Mouse (Mus musculus): Measurements from ENCODE around the gene Gm49321. TPM values are rescaled to one million over a fixed set of nuclear protein-coding genes. Genes with fewer than 3 reads are reported as not detected.

The Gm49321 gene
- polyA plus RNA-seq, 1 experiment from 2014 or later, result 14.2 TPM

DNA sequence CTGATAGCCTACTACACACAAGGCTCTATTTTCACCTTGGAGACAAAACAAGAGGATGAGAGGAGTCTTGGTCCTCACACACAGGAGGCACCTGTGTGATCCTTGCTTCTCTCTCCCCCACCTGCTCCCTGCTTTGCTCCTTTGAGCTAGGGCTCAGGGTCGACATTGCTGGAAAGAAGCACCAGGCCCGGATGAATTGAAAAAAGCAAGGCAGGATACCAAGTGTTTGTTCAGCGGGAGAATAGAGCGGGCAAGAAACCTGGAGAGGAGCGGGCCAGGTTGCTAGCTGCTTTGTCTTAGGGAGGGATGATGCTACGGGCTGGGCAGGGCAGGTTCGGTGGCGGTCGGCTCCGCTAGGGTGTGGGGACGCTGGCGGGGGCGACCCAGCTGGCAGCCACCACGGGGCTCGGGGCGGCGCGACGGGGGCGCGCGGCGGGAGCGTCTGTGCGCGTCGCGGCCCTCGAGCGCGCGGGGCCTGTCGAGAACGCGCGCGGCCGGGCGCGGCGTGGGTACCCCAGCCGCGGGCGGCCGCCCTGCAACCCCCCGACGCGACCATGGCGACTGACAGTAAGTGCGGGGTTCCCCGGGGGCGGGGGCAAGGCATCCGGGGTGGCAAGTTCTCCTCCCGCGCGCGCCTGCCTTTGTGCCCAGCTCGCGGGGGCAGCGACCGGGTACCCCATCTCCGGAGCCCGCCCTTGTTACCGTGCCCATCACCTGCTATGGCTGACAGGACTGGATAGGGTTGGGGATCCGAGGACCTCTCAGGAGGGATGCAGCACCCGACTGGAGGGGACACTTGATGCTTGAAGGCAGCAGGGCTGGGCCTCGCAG, 60.1 kb downstream of the Gm49321 start, which contains the start of gene Syt16:
Gene Syt16, plus strand, starts transcription at position 365 of the 831 bp plus-strand sequence.
- Histone ChIP-seq H3K27ac (peak within 1 kb of the TSS; percentile 83), H3K27me3 (ENCODE audit: insufficient read depth, poor library complexity, severe bottlenecking) (peaks cover 34% of the 10 kb centered on the region)

DNA sequence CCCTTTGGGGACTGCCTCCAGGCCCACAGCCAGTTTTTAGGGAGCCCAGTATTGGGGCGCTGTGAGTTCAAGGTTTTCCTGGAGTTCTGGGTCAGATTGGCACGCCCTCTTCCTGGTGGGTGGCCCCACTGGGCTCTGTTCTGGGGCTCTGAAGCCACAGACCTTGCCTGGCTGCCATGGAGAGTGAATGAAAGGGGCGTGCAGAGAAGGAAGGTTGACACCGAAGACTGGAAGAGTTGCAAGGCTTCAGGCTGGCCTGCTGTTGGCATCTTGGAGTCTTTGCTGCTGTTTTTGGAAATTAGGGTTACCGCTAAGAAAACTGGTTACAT, 60.6 kb downstream of the Gm49321 start:
- peak overlapping the region; percentile 67 for H3K4me3 ChIP-seq
- H3K36me3 ChIP-seq, result no peaks in the 10 kb centered on the region
- peaks cover 34% of the 10 kb centered on the region for H3K27me3 ChIP-seq (ENCODE audit: insufficient read depth, poor library complexity, severe bottlenecking)
- no peak for DNase-seq (ENCODE audit: low spot score)
- peak overlapping the region; percentile 83 for H3K27ac ChIP-seq
- no peaks in the 10 kb centered on the region for H3K9me3 ChIP-seq
- WGBS, result 28% methylated on average over 5 of the region's 5 CpGs
- peaks cover 11% of the 10 kb centered on the region for H3K4me1 ChIP-seq (replicated peaks)

More for the DNA sequence above, 60.1 kb downstream of the Gm49321 start, which contains the start of gene Syt16:
- peaks cover 11% of the 10 kb centered on the region for H3K4me1 ChIP-seq (replicated peaks)
- 1% methylated on average over 67 of the region's 67 CpGs for WGBS
- H3K36me3 ChIP-seq, result no peaks in the 10 kb centered on the region
- DNase-seq (ENCODE audit: low spot score), result peak; percentile 33
- H3K4me3 ChIP-seq, result peak within 1 kb of the TSS; percentile 67
- H3K9me3 ChIP-seq, result no peaks in the 10 kb centered on the region

DNA sequence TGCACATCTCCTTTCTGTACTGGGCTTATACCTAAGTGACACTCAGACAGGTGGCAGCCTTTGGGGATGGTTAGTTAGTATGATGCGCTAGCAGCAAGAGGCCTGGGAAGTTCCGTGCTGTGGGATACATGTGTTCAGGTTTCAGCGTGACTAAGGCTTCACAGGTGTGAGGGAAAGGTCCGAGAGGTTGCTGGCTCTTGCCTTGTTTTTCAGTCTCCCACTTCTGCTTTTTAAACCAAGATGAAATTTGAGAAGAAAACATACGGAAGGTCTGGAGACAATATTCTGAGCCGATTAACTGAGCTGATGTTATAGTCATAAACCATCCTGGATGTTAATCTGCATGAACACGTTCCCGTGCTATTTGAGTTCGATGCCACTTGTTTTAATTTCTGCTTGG, 65.0 kb downstream of the Gm49321 start:
- Histone ChIP-seq H3K36me3 (no peaks in the 10 kb centered on the region), H3K27me3 (ENCODE audit: insufficient read depth, poor library complexity, severe bottlenecking) (peaks cover 22% of the 10 kb centered on the region), H3K27ac (no peak overlapping the region), H3K4me3 (no peak overlapping the region), H3K9me3 (no peaks in the 10 kb centered on the region), H3K4me1 (replicated peaks) (peaks cover 8% of the 10 kb centered on the region)
- no peak for DNase-seq (ENCODE audit: low spot score)
- WGBS, result 85% methylated on average over 9 of the region's 9 CpGs

GRCm38 (mm10) chr12:74009448-74009911, 72.0 kb downstream of the Gm49321 start:
- 28% methylated on average over 8 of the region's 8 CpGs for WGBS
- Histone ChIP-seq H3K27ac (no peak overlapping the region), H3K36me3 (no peaks in the 10 kb centered on the region), H3K27me3 (ENCODE audit: insufficient read depth, poor library complexity, severe bottlenecking) (no peaks in the 10 kb centered on the region), H3K4me3 (no peak overlapping the region), H3K4me1 (replicated peaks) (0 out of 2 replicates have a peak, but pooled peaks cover 8% of the 10 kb centered on the region), H3K9me3 (no peaks in the 10 kb centered on the region)
- peak; percentile 49 for DNase-seq (ENCODE audit: low spot score)

- Histone ChIP-seq H3K9me3 (no peaks in the 10 kb centered on the region), H3K36me3 (no peaks in the 10 kb centered on the region), H3K4me1 (replicated peaks) (0 out of 2 replicates have a peak, but pooled peaks cover 8% of the 10 kb centered on the region), H3K27me3 (ENCODE audit: insufficient read depth, poor library complexity, severe bottlenecking) (no peaks in the 10 kb centered on the region), H3K4me3 (no peak overlapping the region), H3K27ac (no peak overlapping the region)
- 3% methylated on average over 6 of the region's 6 CpGs for WGBS
- peak; percentile 80 for DNase-seq (ENCODE audit: low spot score)
These were observed 76.3 kb downstream of the Gm49321 start for GRCm38 (mm10) chr12:74013739-74014138.

DNA sequence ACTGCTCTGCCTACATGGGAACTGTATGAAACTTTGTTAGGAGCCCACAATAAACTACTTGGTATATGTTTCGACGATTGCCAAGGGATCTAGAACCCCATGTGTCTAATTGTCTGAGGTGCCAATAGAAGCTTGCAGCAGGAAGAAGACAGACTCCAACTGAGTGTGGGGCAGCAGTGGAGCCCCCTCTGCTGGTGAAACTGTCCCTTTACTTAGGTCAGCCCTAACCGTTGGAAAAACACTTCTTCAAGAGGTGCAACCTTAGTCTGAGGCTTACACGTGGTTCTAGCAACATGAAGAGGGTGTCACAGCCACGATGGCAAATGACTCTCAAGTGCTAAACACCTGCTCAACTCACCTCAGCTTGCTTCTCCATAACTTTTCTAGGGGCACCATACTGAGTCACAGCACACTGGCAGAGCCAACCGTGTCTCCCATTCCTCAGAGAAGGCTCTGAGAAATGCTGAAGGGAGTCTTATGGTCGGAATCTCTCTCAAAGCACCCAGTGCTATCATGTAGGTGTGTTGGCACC, 77.4 kb downstream of the Gm49321 start:
- H3K9me3 ChIP-seq, result no peaks in the 10 kb centered on the region
- no peak overlapping the region for H3K4me3 ChIP-seq
- 62% methylated on average over 7 of the region's 7 CpGs for WGBS
- no peak overlapping the region for H3K27ac ChIP-seq
- H3K27me3 ChIP-seq (ENCODE audit: insufficient read depth, poor library complexity, severe bottlenecking), result no peaks in the 10 kb centered on the region
- H3K4me1 ChIP-seq (replicated peaks), result 0 out of 2 replicates have a peak, but pooled peaks cover 8% of the 10 kb centered on the region
- no peak for DNase-seq (ENCODE audit: low spot score)
- H3K36me3 ChIP-seq, result no peaks in the 10 kb centered on the region

- DNase-seq (ENCODE audit: low spot score), result no peak
- Histone ChIP-seq H3K27ac (no peak overlapping the region), H3K36me3 (no peaks in the 10 kb centered on the region), H3K9me3 (no peaks in the 10 kb centered on the region), H3K27me3 (ENCODE audit: insufficient read depth, poor library complexity, severe bottlenecking) (no peaks in the 10 kb centered on the region), H3K4me1 (replicated peaks) (0 out of 2 replicates have a peak, but pooled peaks cover 8% of the 10 kb centered on the region), H3K4me3 (no peak overlapping the region)
- whole genome bisulfite sequencing, result 83% methylated on average over 5 of the region's 5 CpGs
These were observed 78.0 kb downstream of the Gm49321 start for GRCm38 (mm10) chr12:74015491-74015890.

Other genes starting within 250 kb of the Gm49321 start
- 83.4 and 93.6 TPM in 2 replicates for gene Hif1a, start 36.3 kb upstream of the Gm49321 start, polyA plus RNA-seq (2016; fragmentation: Nextera tagmentation; extraction: Ambion mirVana)
- gene Snapc1, start 26.8 kb downstream of the Gm49321 start, polyA plus RNA-seq (2016; fragmentation: Nextera tagmentation; extraction: Ambion mirVana), result 19.7 and 20.8 TPM in 2 replicates
- gene Syt16, start 60.0 kb downstream of the Gm49321 start, polyA plus RNA-seq (2016; fragmentation: Nextera tagmentation; extraction: Ambion mirVana), result 1.8 and 5.1 TPM in 2 replicates